Mouse (Mus musculus) cortical plate, adult 2 months (tissue): ENCODE results near the gene Shkbp1.

ENCODE experiments used
- CTCF ChIP-seq: fragments of 200-500 bp; IDR thresholded peaks from 2 replicates; pipeline ENCODE4 v1.5.1; 2011; ENCODE audit warnings: mild to moderate bottlenecking, control low read depth, low read length; ENCODE audit not compliant: insufficient read depth; ENCODE audit errors: extremely low read depth
- POLR2A ChIP-seq: fragments of 200-500 bp; IDR thresholded peaks from 2 replicates; pipeline ENCODE4 v1.6.1; 2011; ENCODE audit warnings: mild to moderate bottlenecking, low read length, control low read depth; ENCODE audit not compliant: insufficient read depth; ENCODE audit errors: extremely low read depth

DNA sequence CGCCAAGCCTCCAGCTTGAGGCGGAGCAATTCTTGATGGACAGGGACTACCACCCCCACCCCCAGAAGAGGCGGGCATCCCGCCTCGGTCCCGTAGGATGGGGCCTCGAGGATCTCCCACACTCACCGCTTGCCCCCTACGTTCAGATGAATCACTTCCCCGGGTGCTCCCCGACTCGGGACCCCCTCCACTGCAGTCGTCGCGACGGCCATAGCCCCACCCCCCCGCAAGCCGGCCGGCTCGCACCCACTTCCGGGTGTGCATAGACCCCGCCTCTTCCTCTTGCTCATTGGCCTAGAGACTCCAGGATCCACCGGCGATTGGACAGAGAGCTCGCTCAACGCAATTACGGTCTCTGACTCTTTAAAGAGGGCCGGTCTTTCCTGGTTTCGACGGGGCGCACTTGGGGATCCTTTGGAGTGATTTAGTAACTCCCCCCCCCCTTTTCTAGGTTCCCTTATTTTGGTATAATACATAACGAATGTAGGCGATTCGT is at the start of gene Shkbp1:
- no peak for TF ChIP-seq CTCF
- TF ChIP-seq POLR2A: 0 out of 2 replicates have a peak, but pooled peaks have one; percentile 7
